Mouse (Mus musculus) hindbrain, embryonic 16.5 days (tissue): Measurements from ENCODE around the gene Kidins220. TPM values are rescaled to one million over a fixed set of nuclear protein-coding genes. Genes with fewer than 3 reads are reported as not detected.
A peak's percentile ranks its signal among the peaks of the same experiment; 100 is the strongest.

Experiments used
- ATAC-seq: fragments of 200-750 bp; cut with Nextera tagmentation; 2 replicates; pipeline ENCODE4 v1.8.0; 2017; ENCODE audit warnings: moderate TSS enrichment, moderate library complexity
- H3K27ac ChIP-seq: fragments of 300-500 bp; sonication (generic); 2 replicates; pipeline ENCODE4 v1.5.1; 2014; ENCODE audit warnings: low read depth, mild to moderate bottlenecking, control low read depth, low read length, moderate library complexity
- H3K27me3 ChIP-seq: fragments of 300-500 bp; sonication (generic); replicated peaks from 2 replicates; pipeline ENCODE4 v1.6.1; 2014; ENCODE audit warnings: low read length; ENCODE audit not compliant: control insufficient read depth, insufficient read depth
- H3K36me3 ChIP-seq: fragments of 300-500 bp; sonication (generic); 2 replicates; pipeline ENCODE4 v1.6.1; 2014; ENCODE audit warnings: mild to moderate bottlenecking, low read length, moderate library complexity, mixed read lengths; ENCODE audit not compliant: control insufficient read depth, insufficient read depth
- H3K4me1 ChIP-seq: fragments of 300-500 bp; sonication (generic); 2 replicates; pipeline ENCODE4 v1.6.1; 2014; ENCODE audit warnings: low read depth, low read length; ENCODE audit not compliant: control insufficient read depth, insufficient read depth
- H3K4me2 ChIP-seq: fragments of 300-500 bp; sonication (generic); 2 replicates; pipeline ENCODE4 v1.6.1; 2014; ENCODE audit warnings: mild to moderate bottlenecking, low read length, control low read depth, moderate library complexity
- H3K4me3 ChIP-seq: fragments of 300-500 bp; sonication (generic); 2 replicates; pipeline ENCODE4 v1.5.1; 2014; ENCODE audit warnings: mild to moderate bottlenecking, low read length, control low read depth, moderate library complexity
- H3K9ac ChIP-seq: fragments of 300-500 bp; sonication (generic); 2 replicates; pipeline ENCODE4 v1.6.1; 2014; ENCODE audit warnings: low read depth, mild to moderate bottlenecking, control low read depth, low read length, moderate library complexity
- H3K9me3 ChIP-seq: fragments of 300-500 bp; sonication (generic); 2 replicates; pipeline ENCODE4 v1.6.1; 2014; ENCODE audit warnings: mild to moderate bottlenecking, low read length, moderate library complexity; ENCODE audit not compliant: control insufficient read depth
- WGBS: fragments of 180-500 bp; shearing (Covaris S2); extraction: QIAGEN DNeasy Blood & Tissue Kit; methylation state at CpG from one replicate; pipeline ENCODE4 v1.1.7; 2014; 5-methylcytosine and 5-hydroxymethylcytosine counted together
- polyA plus RNA-seq: library from polyadenylated mRNA; unstranded; fragments of >200 nt; fragmentation: Nextera tagmentation; extraction: Ambion mirVana; gene quantifications from 2 replicates; pipeline ENCODE4 v1.2.1, GENCODE M21; 2015

Gene Kidins220
- polyA plus RNA-seq, 1 experiment from 2014 or later = 114 TPM

DNA sequence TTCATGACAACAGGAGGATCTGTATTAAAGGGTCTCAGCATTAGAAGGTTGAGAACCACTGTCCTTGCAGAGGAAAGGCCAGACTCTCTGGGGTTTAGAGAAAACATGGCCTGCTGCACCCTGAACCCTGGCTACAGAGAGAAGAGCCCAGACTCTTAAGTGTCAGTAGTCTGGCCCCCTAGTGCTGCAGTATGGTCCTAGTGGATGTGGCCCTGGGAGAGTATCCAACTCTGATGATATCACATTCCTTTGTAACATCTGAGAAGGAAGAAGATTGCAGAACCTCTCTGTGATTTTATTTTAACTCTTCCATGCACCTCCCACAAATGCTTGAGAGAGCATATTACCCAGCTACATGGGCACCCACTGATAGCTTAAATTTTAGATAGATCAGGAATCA is 129.8 kb downstream of the Kidins220 start:
- H3K27me3 ChIP-seq = no peaks in the 10 kb centered on the region
- no peaks in the 10 kb centered on the region for H3K9me3 ChIP-seq
- H3K36me3 ChIP-seq = no peaks in the 10 kb centered on the region
- H3K9ac ChIP-seq = no peak overlapping the region
- no peak overlapping the region for H3K27ac ChIP-seq
- no peak overlapping the region for H3K4me3 ChIP-seq
- H3K4me1 ChIP-seq = peaks cover 13% of the 10 kb centered on the region
- H3K4me2 ChIP-seq = no peak overlapping the region
- no peak for ATAC-seq

DNA sequence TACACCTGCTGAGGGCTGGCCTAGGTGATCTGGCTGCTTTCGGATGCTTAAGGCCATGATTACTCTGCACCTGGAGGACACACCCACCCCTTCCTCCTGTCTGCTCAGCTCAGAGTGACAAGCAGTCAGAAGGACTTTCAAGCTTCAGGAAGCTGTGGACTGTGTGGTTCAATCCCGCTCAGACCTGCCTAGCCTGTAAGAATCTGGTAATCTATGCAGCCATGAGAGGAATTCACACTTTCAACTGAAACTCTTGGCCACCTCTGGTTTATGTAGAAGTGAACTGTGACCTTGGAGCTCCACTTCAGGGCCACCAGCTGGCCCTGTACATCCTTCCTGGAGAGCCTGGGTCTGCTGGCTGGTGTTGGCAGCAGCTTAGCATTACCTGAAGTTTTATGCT is 134.1 kb downstream of the Kidins220 start:
- Histone ChIP-seq H3K36me3 (no peaks in the 10 kb centered on the region), H3K9me3 (no peaks in the 10 kb centered on the region), H3K27ac (no peak overlapping the region), H3K4me2 (no peak overlapping the region), H3K4me3 (no peak overlapping the region), H3K4me1 (no peaks in the 10 kb centered on the region), H3K9ac (no peak overlapping the region), H3K27me3 (no peaks in the 10 kb centered on the region)
- no peak for ATAC-seq
- WGBS = 82% methylated on average over 2 of the region's 2 CpGs

DNA sequence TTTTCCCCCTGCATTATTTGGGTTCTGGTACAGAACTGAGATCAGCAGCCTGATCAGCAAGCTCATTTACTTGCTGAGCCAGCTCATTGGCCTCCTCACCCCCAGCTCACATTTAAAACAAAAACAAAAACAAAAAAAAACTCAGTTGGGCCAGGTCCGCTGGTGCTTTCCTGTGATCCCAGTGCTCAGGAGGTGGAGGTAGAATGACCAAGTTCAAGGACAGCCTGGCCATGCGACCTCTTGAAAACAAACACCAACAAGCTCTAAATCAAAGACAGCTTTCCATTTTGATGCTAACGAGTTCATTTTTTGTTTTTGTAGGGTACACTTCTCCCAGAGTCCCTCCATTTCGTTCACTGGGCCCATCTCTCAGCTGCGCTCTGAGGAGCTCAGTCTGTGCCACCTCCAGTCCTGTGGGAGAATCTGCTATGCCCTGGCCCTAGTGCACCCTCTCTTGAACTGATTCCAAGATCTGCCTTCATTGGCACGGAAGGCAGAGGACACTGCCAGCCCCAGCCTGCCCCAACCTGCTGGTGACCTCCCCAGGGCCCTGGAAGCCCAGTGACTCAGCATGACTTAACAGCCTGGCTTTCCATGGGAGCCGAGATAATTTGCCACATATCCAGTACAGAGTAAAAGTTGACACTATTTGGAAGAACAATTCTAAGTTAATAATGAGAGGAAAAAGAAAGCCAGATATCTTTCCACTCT is 135.4 kb downstream of the Kidins220 start:
- H3K27me3 ChIP-seq = no peaks in the 10 kb centered on the region
- H3K4me1 ChIP-seq = no peaks in the 10 kb centered on the region
- 65% methylated on average over 7 of the region's 7 CpGs for WGBS
- no peaks in the 10 kb centered on the region for H3K9me3 ChIP-seq
- H3K4me3 ChIP-seq = no peak overlapping the region
- H3K27ac ChIP-seq = no peak overlapping the region
- H3K9ac ChIP-seq = no peak overlapping the region
- no peak overlapping the region for H3K4me2 ChIP-seq
- peak; percentile 30; the same call in 1 of the 2 replicates for ATAC-seq
- H3K36me3 ChIP-seq = no peaks in the 10 kb centered on the region

DNA sequence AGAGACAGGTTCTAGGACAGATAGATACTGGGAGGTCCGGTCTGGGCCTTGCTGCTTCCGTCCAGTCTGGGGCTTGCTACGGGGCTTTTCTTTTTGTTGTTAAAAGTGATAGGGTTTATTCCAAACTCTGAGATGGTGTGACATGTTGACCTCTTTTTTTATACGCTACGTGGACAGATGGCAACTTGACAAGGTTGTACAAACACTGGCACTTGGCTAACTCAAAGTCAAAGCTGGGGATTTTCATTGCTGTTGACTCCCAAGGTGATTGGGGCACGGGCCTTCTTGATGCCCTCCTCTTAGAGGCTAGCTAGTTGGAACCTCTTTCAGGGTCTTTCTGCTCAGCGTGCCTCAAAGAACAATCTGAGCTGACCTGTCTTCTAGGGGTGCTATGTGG is 136.0 kb downstream of the Kidins220 start:
- Histone ChIP-seq H3K9ac (no peak overlapping the region), H3K4me3 (no peak overlapping the region), H3K4me2 (no peak overlapping the region), H3K4me1 (no peaks in the 10 kb centered on the region), H3K27me3 (no peaks in the 10 kb centered on the region), H3K36me3 (no peaks in the 10 kb centered on the region), H3K27ac (no peak overlapping the region), H3K9me3 (no peaks in the 10 kb centered on the region)
- 82% methylated on average over 7 of the region's 7 CpGs for WGBS
- ATAC-seq = no peak

Other genes starting within 250 kb of the Kidins220 start
- gene Mboat2, start 144.0 kb upstream of the Kidins220 start, polyA plus RNA-seq = 65.8 and 68.6 TPM in 2 replicates
- 291 and 379 TPM in 2 replicates for gene Id2, start 122.2 kb downstream of the Kidins220 start, polyA plus RNA-seq